Mouse (Mus musculus): ENCODE results near the gene Mark3. TPM values are rescaled to one million over a fixed set of nuclear protein-coding genes. Genes with fewer than 3 reads are reported as not detected.
"Not testable (repeated sequence)": the region's sequence is repeated elsewhere in the genome, so short reads cannot be mapped to it uniquely, and the experiment has no call there.

Gene Mark3
- polyA plus RNA-seq, 1 experiment from 2014 or later, result 30.4 TPM

DNA sequence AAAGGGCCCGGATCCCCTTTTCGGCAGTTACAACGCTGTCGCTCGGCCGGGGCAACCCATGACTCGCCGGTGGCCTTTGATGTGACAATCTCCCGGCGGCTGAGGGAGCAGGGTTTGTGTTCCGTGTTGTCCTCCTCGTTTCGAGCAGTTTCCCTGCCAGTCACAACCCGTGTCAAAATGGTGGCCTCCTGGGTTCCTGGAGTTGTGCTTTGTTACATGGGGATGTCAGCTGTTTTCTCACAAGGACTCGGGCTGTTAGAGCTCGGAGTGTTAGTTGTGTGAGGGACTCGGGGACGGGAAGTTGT lies 35.3 kb upstream of the Mark3 start:
- Histone ChIP-seq H3K36me3 (peaks cover 47% of the 10 kb centered on the region), H3K4me2 (peak overlapping the region; percentile 67), H3K27ac (peak overlapping the region; percentile 97), H3K4me1 (peaks cover 40% of the 10 kb centered on the region), H3K9me3 (no peaks in the 10 kb centered on the region), H3K27me3 (no peaks in the 10 kb centered on the region), H3K9ac (peak overlapping the region; percentile 97), H3K4me3 (peak overlapping the region; percentile 91)
- 2% methylated on average over 18 of the region's 18 CpGs for WGBS
- no peak for ATAC-seq (ENCODE audit: insufficient number of reproducible peaks, low FRiP score, low TSS enrichment, low read depth)

DNA sequence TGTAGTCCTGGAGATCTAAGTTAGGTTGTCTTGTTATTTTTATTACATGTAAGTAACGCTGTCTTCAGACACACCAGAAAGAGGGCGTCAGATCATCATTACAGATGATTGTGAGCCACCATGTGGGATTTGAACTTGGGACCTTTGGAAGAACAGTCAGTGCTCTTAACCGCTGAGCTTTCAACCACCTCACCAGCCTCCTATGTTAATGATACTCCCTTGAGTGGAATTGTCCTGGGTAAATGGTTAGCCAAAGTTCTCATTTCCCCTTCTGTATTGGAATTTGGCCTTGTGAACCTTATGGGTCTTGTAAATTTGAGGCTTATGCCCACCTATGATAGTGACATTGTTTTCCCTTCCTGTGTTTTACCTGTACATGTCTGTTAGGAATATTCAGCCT lies 27.3 kb upstream of the Mark3 start:
- no peak for ATAC-seq (ENCODE audit: insufficient number of reproducible peaks, low FRiP score, low TSS enrichment, low read depth)
- no peak overlapping the region for H3K4me2 ChIP-seq
- peaks cover 48% of the 10 kb centered on the region for H3K36me3 ChIP-seq
- H3K27me3 ChIP-seq, result no peaks in the 10 kb centered on the region
- no peak overlapping the region for H3K27ac ChIP-seq
- no peaks in the 10 kb centered on the region for H3K4me1 ChIP-seq
- H3K4me3 ChIP-seq, result no peak overlapping the region
- no peaks in the 10 kb centered on the region for H3K9me3 ChIP-seq
- WGBS, result 91% methylated on average over 3 of the region's 3 CpGs
- H3K9ac ChIP-seq, result no peak overlapping the region

DNA sequence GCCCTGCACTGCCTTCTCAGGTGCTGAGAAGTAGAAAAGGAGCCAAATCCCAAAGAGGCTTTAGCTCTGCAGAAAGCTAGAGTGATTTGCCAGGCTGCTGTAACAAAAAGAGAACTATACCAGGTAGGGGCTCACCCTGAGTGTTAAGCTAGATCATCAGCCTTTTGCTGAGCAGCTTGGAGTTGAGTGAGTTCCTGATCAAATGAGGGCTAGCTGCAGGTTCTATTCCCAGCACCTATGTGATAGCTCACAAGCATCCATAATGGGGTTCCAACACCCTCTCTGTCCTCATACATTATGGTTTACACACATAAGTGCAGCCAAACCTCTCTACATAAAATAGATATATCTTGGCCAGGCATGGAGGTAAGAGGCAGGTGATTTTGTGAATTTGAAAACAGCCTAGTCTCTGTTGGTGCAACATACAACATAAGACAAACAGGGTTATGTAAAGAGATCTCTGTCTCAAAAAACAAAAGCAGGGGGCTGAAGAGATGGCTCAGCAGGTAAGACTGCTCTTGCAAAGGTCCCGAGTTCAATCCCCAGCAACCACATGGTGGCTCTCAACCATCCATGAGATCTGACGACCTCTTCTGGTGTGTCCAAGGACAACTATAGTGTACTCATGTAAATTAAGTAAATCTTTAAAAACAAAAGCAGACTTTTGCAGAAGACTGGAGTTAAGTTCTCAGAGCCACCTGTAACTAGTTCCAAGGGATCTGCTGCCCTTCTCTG lies 25.6 kb upstream of the Mark3 start:
- H3K4me3 ChIP-seq, result no peak overlapping the region
- H3K9ac ChIP-seq, result no peak overlapping the region
- ATAC-seq (ENCODE audit: insufficient number of reproducible peaks, low FRiP score, low TSS enrichment, low read depth), result no peak
- peaks cover 32% of the 10 kb centered on the region for H3K36me3 ChIP-seq
- no peaks in the 10 kb centered on the region for H3K9me3 ChIP-seq
- WGBS, result 62% methylated on average over 2 of the region's 2 CpGs
- H3K27ac ChIP-seq, result no peak overlapping the region
- H3K4me2 ChIP-seq, result no peak overlapping the region
- H3K4me1 ChIP-seq, result no peaks in the 10 kb centered on the region
- no peaks in the 10 kb centered on the region for H3K27me3 ChIP-seq

DNA sequence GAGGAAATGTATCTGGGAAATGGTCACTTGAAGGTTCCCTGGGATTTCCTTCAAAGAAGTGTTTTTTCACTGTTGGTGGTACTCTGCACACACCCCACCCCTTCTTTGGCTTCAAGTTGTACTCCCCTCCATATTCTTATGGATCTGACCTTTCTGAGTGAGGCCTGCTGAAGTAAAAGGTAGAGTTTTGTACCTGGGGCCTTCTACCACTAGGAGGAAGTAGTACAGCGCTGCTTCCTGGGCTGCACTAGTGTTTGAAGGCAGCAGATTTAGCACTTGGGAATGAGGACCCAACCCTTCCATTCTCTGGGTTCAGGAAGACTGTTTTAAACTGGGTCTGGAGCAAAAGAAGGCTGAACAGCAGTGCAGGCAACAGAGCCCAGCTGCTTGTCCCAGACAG lies 23.6 kb upstream of the Mark3 start:
- 73% methylated on average over 1 of the region's 1 CpGs for WGBS
- no peaks in the 10 kb centered on the region for H3K9me3 ChIP-seq
- H3K27ac ChIP-seq, result 0 out of 2 replicates have a peak overlapping the region, but pooled peaks have one; percentile 4
- H3K27me3 ChIP-seq, result no peaks in the 10 kb centered on the region
- peaks cover 18% of the 10 kb centered on the region for H3K36me3 ChIP-seq
- ATAC-seq (ENCODE audit: insufficient number of reproducible peaks, low FRiP score, low TSS enrichment, low read depth), result no peak
- no peak overlapping the region for H3K9ac ChIP-seq
- H3K4me2 ChIP-seq, result no peak overlapping the region
- H3K4me3 ChIP-seq, result no peak overlapping the region
- H3K4me1 ChIP-seq, result no peaks in the 10 kb centered on the region

DNA sequence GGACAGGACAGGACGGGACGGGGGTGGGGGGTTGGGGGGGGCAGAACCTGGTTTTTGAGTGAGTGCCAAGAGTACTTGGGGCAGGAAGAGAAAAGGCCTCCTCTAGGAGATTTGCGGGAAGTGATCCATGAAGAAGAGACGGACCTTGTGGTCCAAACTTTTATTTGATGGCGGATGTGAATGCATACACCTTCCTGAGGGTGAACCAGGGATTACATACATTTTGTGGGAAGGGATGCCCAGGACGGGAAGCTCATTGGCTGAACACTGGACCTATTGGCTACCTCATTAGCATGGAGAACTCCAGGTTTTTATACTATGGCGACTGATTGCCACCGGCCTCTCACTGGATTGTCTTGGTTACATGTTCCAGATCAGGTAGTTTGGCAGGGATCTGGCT lies 22.0 kb upstream of the Mark3 start:
- Histone ChIP-seq H3K27me3 (no peaks in the 10 kb centered on the region), H3K4me1 (no peaks in the 10 kb centered on the region), H3K9me3 (no peaks in the 10 kb centered on the region), H3K9ac (no peak overlapping the region), H3K4me3 (no peak overlapping the region), H3K27ac (no peak overlapping the region), H3K4me2 (no peak overlapping the region), H3K36me3 (peaks cover 11% of the 10 kb centered on the region)
- 67% methylated on average over 8 of the region's 8 CpGs for WGBS
- no peak for ATAC-seq (ENCODE audit: insufficient number of reproducible peaks, low FRiP score, low TSS enrichment, low read depth)

DNA sequence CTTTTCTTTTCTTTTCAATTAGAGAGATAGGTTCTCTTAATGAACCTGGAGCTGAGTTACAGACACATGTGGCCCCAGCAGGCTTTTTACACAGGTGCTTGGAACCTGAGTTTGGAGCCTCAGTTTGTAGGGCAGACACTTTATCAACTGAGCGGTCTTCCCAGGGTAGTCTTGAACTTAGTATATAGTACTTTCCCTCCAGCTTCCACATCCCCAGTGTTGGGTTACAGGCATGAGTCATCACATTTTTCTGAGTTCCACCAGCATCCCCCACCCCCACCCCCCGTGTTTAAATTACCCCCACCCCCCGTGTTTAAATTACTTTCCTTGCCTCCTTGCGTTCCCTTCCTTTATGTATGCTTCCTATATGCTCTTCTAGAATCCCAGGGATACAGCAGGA lies 19.0 kb upstream of the Mark3 start:
- WGBS, result 64% methylated on average over 4 of the region's 4 CpGs
- Histone ChIP-seq H3K36me3 (no peaks in the 10 kb centered on the region), H3K27me3 (no peaks in the 10 kb centered on the region), H3K4me2 (no peak overlapping the region), H3K27ac (no peak overlapping the region), H3K9ac (no peak overlapping the region), H3K4me1 (peaks cover 5% of the 10 kb centered on the region; the same call in 1 of the 2 replicates), H3K9me3 (no peaks in the 10 kb centered on the region), H3K4me3 (no peak overlapping the region)
- no peak for ATAC-seq (ENCODE audit: insufficient number of reproducible peaks, low FRiP score, low TSS enrichment, low read depth)

DNA sequence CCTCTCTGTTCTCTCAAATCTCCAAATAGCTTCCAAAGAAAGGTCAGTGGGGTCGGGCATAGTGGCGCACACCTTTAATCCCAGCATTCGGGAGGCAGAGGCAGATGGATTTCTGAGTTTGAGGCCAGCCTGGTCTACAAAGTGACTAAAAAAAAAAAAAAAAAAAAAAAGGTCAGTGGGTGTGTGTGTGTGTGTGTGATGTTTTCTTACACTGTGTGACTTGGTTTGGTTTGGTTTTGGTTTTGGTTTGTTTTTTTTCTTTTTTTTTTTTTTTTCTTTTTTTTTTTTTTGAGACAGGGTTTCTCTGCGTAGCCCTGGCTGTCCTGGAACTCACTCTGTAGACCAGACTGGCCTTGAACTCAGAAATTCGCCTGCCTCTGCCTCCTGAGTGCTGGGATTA lies 18.4 kb upstream of the Mark3 start:
- not testable (repeated sequence) for H3K9me3 ChIP-seq; H3K4me1 ChIP-seq; H3K27me3 ChIP-seq; ATAC-seq (ENCODE audit: insufficient number of reproducible peaks, low FRiP score, low TSS enrichment, low read depth); H3K4me2 ChIP-seq; H3K36me3 ChIP-seq; H3K9ac ChIP-seq; H3K4me3 ChIP-seq; H3K27ac ChIP-seq
- WGBS, result 85% methylated on average over 5 of the region's 5 CpGs

DNA sequence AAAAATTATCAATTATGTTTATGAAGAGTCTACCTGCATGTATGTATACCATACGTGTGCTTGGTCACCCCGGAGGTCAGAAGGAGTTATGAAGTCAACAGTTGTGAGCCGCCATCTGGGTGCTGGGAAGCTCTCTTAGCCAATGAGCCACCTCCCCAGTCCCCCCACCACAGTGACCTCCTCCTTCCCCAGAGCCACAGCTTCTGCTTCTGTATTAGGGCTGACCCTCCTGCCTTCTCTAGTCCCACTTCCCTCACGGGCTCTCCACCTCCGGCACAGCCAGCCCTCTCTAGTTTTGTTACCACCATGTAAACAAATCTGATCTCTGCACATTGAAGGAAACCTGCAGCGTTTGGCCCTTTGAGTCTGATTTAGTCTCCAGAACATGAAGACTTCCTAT lies 16.8 kb upstream of the Mark3 start:
- no peak overlapping the region for H3K27ac ChIP-seq
- H3K4me2 ChIP-seq, result no peak overlapping the region
- no peak overlapping the region for H3K9ac ChIP-seq
- H3K36me3 ChIP-seq, result no peaks in the 10 kb centered on the region
- WGBS, result 58% methylated on average over 6 of the region's 6 CpGs
- H3K4me3 ChIP-seq, result no peak overlapping the region
- H3K27me3 ChIP-seq, result no peaks in the 10 kb centered on the region
- no peak for ATAC-seq (ENCODE audit: insufficient number of reproducible peaks, low FRiP score, low TSS enrichment, low read depth)
- no peaks in the 10 kb centered on the region for H3K9me3 ChIP-seq
- peaks cover 5% of the 10 kb centered on the region for H3K4me1 ChIP-seq

DNA sequence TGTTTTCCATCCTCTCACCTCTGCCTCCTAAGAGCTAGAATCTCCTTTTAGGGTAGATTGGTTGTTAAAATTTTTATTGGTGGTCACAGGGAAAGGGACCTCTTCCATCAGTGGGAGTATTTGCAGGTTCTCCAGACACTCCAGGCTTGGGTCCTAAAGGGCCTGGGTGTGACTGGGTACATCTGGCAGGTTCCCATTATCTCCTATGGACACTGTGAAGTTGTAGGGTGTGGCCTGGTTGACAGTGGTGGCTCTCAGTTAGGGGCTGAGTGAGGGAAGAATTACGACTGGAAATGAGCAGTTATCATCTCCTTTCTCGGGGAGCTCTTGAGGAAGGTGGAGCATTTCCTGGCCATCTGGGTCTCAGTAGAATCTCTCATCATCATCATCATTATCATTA lies 15.7 kb upstream of the Mark3 start:
- Histone ChIP-seq H3K4me1 (peaks cover 5% of the 10 kb centered on the region), H3K4me2 (no peak overlapping the region), H3K27me3 (no peaks in the 10 kb centered on the region), H3K9me3 (no peaks in the 10 kb centered on the region), H3K4me3 (no peak overlapping the region), H3K9ac (no peak overlapping the region), H3K27ac (no peak overlapping the region), H3K36me3 (no peaks in the 10 kb centered on the region)
- ATAC-seq (ENCODE audit: insufficient number of reproducible peaks, low FRiP score, low TSS enrichment, low read depth), result no peak
- 22% methylated on average over 2 of the region's 2 CpGs for WGBS

DNA sequence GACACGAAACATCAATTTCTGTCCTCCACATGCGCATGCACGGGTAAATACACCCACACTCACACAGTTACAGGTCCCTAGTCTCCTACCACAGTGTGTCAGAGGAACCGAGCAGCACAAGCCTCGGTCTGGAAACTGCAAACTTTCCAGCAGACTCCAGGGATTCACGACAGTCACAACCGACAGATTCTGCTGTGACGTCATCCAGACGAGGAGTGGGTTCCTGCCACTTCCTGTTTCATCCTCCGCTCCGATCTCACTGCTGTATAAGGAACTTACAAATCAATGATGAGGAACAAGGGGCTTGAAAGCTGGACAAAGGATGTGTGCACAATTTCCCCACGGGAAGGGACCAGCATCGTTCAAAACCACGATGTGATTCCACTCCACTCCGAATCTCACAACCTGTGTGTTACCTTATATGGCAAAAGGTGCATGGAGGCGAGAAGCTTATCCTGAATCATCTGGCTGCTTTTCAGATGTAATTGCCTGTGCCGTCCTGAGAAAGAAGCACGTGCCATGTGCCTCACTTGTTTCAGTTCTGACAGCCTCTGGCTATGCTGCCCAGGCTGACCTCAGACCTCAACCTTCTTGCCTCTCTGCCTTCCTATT lies 14.6 kb upstream of the Mark3 start:
- peaks cover 5% of the 10 kb centered on the region for H3K4me1 ChIP-seq
- no peaks in the 10 kb centered on the region for H3K27me3 ChIP-seq
- 0 out of 2 replicates have a peak overlapping the region, but pooled peaks have one; percentile 8 for H3K4me2 ChIP-seq
- ATAC-seq (ENCODE audit: insufficient number of reproducible peaks, low FRiP score, low TSS enrichment, low read depth), result no peak
- H3K9ac ChIP-seq, result no peak overlapping the region
- H3K36me3 ChIP-seq, result no peaks in the 10 kb centered on the region
- no peaks in the 10 kb centered on the region for H3K9me3 ChIP-seq
- H3K4me3 ChIP-seq, result 0 out of 2 replicates have a peak overlapping the region, but pooled peaks have one; percentile 3
- 45% methylated on average over 18 of the region's 18 CpGs for WGBS
- H3K27ac ChIP-seq, result no peak overlapping the region

DNA sequence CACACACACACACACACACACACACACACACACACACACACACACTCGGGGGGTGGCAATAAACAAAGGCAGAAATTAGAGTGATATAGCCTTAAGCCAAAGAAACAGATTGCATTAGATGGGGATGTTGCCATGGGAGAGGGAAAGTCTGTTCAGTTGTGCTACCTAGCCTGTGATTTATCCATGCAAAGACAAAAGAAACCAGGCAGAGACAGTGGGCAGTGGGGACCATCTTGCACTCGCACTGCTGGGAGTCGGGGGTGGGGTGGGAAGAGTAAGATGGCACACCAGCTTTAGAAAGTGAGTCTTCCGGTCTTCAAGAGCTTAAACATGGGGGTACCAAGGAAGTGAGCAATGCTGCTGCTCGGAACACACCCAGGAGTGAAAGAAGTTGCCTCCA lies 14.0 kb upstream of the Mark3 start:
- Histone ChIP-seq H3K36me3 (no peaks in the 10 kb centered on the region), H3K9me3 (no peaks in the 10 kb centered on the region), H3K9ac (no peak overlapping the region), H3K27ac (no peak overlapping the region), H3K4me3 (no peak overlapping the region), H3K27me3 (no peaks in the 10 kb centered on the region), H3K4me2 (no peak overlapping the region), H3K4me1 (peaks cover 5% of the 10 kb centered on the region)
- WGBS, result 63% methylated on average over 5 of the region's 5 CpGs
- ATAC-seq (ENCODE audit: insufficient number of reproducible peaks, low FRiP score, low TSS enrichment, low read depth), result no peak

DNA sequence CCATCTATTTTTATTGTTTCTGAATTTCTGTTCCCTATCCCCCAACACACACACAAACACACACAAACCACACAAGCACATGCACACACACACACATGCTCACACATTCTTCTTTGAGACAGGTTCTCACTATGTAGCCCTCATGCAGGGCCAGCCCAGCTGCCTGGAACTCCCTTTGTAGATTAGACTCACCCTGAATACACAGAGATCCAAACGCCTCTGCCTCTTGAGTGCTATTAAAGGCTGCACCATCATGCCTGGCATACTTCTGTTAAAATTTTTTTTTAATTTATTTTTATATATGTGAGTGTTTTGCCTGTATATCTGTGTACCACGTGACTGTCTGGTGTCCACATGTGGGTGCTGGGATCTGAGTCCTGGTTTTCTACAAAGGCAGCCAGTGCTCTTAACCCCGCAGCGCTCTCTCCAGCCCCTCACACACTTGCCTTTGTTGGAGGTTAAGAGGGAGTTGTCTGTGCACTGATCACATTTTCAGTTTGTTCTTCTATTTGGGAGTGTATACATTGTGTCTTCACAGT lies 12.0 kb upstream of the Mark3 start:
- Histone ChIP-seq H3K4me3 (no peak overlapping the region), H3K4me2 (no peak overlapping the region), H3K9me3 (no peaks in the 10 kb centered on the region), H3K27me3 (no peaks in the 10 kb centered on the region), H3K27ac (0 out of 2 replicates have a peak overlapping the region, but pooled peaks have one; percentile 27), H3K9ac (no peak overlapping the region), H3K36me3 (no peaks in the 10 kb centered on the region), H3K4me1 (peaks cover 5% of the 10 kb centered on the region)
- 31% methylated on average over 4 of the region's 4 CpGs for WGBS
- ATAC-seq (ENCODE audit: insufficient number of reproducible peaks, low FRiP score, low TSS enrichment, low read depth), result no peak
